Mouse (Mus musculus) CH12.LX (cell line): ENCODE measurements at regions not wholly inside any gene's neighbourhood (a gene's known extent, or its start where the extent isn't known, plus 50 kb on each side); places are given as distances from the start of the nearest gene placed in this dataset.

Source experiments
- DNase-seq: peaks from one replicate; pipeline ENCODE4 v3.0.0-alpha.2; 2013; ENCODE audit errors: extremely low read depth
- H3K27ac ChIP-seq: 2 replicates; pipeline ENCODE4 v1.5.1; 2012; ENCODE audit warnings: low read depth, mild to moderate bottlenecking, control low read depth, moderate library complexity; ENCODE audit not compliant: insufficient read depth
- H3K27me3 ChIP-seq: replicated peaks from 2 replicates; pipeline ENCODE3; 2012; ENCODE audit warnings: inconsistent platforms
- H3K36me3 ChIP-seq, 2 experiments: replicated peaks in 1 of 2; 2 replicates each; pipeline versions ENCODE3 to v1.6.1; 2012; ENCODE audit warnings: inconsistent platforms in 1 of 2, low read length in 1 of 2, mild to moderate bottlenecking in 1 of 2, mixed read lengths in 1 of 2, moderate library complexity in 1 of 2; ENCODE audit not compliant: control insufficient read depth in 1 of 2, insufficient read depth in 1 of 2
- H3K4me1 ChIP-seq, 2 experiments: 2 replicates each; pipeline ENCODE4 v1.6.1; 2012; ENCODE audit warnings: inconsistent platforms in 1 of 2, moderate library complexity in 1 of 2; ENCODE audit not compliant: insufficient read depth in 2 of 2, control insufficient read depth in 1 of 2
- H3K4me2 ChIP-seq: 2 replicates; pipeline ENCODE4 v1.6.1; 2012; ENCODE audit warnings: low read depth, mild to moderate bottlenecking, control low read depth; ENCODE audit not compliant: poor library complexity, insufficient read depth, severe bottlenecking
- H3K4me3 ChIP-seq, 3 experiments: fragments of 150-350 bp in 1 of 3; sonication (generic) in 1 of 3; replicated peaks in 1 of 3; 2 replicates each; pipeline versions ENCODE3 to v1.5.1; 2011 to 2012; ENCODE audit warnings: low read depth in 2 of 3, low read length in 2 of 3, mild to moderate bottlenecking in 2 of 3, moderate library complexity in 2 of 3, control low read depth in 1 of 3, improper control_type of control experiment in 1 of 3, inconsistent platforms in 1 of 3, mixed read lengths in 1 of 3; ENCODE audit not compliant: poor library complexity in 1 of 3
- H3K79me2 ChIP-seq: replicated peaks from 2 replicates; pipeline ENCODE4 v1.6.1; 2012; ENCODE audit warnings: mild to moderate bottlenecking, moderate library complexity; ENCODE audit not compliant: control insufficient read depth, poor library complexity, insufficient read depth, severe bottlenecking; ENCODE audit errors: extremely low read depth
- H3K9ac ChIP-seq: 2 replicates; pipeline ENCODE4 v1.6.1; 2012; ENCODE audit warnings: low read depth, mild to moderate bottlenecking, control low read depth, moderate library complexity; ENCODE audit not compliant: insufficient read depth
- H3K9me3 ChIP-seq: replicated peaks from 2 replicates; pipeline ENCODE3; 2012; ENCODE audit warnings: low read length, inconsistent platforms, mixed read lengths
- BHLHE40 ChIP-seq: IDR thresholded peaks from 2 replicates; pipeline ENCODE4 v1.6.1; 2011; ENCODE audit warnings: mild to moderate bottlenecking, low read depth, low read length, improper control_type of control experiment
- CTCF ChIP-seq, 2 experiments: IDR thresholded peaks in 1 of 2; conservative IDR thresholded peaks in 1 of 2; 2 replicates each; pipeline ENCODE4 v1.5.1; 2011 to 2012; ENCODE audit warnings: low read depth in 2 of 2, low read length in 2 of 2, improper control_type of control experiment in 1 of 2, inconsistent platforms in 1 of 2, mild to moderate bottlenecking in 1 of 2, moderate library complexity in 1 of 2
- ELF1 ChIP-seq: IDR thresholded peaks from 2 replicates; pipeline ENCODE4 v1.6.1; 2014; ENCODE audit warnings: low read depth, mild to moderate bottlenecking, inconsistent platforms, low read length, improper control_type of control experiment
- ETS1 ChIP-seq: conservative IDR thresholded peaks from 2 replicates; pipeline ENCODE4 v1.6.1; 2012; ENCODE audit warnings: low read depth, mild to moderate bottlenecking, inconsistent platforms, low read length, improper control_type of control experiment, moderate library complexity
- IRF4 ChIP-seq: IDR thresholded peaks from 2 replicates; pipeline ENCODE4 v1.6.1; 2014; ENCODE audit warnings: low read depth, mild to moderate bottlenecking, inconsistent platforms, low read length, improper control_type of control experiment
- JUND ChIP-seq: conservative IDR thresholded peaks from 2 replicates; pipeline ENCODE4 v1.6.1; 2011; ENCODE audit warnings: low read depth, low read length, improper control_type of control experiment
- MAFK ChIP-seq: IDR thresholded peaks from 2 replicates; pipeline ENCODE4 v1.6.1; 2011; ENCODE audit warnings: low read length, improper control_type of control experiment; ENCODE audit not compliant: insufficient replicate concordance
- MEF2A ChIP-seq: IDR thresholded peaks from 2 replicates; pipeline ENCODE4 v1.6.1; 2014; ENCODE audit warnings: low read depth, mild to moderate bottlenecking, inconsistent platforms, low read length, improper control_type of control experiment, borderline replicate concordance
- NRF1 ChIP-seq: IDR thresholded peaks from 2 replicates; pipeline ENCODE4 v1.6.1; 2014; ENCODE audit warnings: low read depth, mild to moderate bottlenecking, inconsistent platforms, low read length, improper control_type of control experiment, moderate library complexity
- PAX5 ChIP-seq: IDR thresholded peaks from 2 replicates; pipeline ENCODE4 v1.6.1; 2012; ENCODE audit warnings: low read length, inconsistent platforms, mixed read lengths
- POLR2A ChIP-seq: IDR thresholded peaks from 2 replicates; pipeline ENCODE4 v1.6.1; 2011; ENCODE audit warnings: low read depth, mild to moderate bottlenecking, improper control_type of control experiment, low read length
- RAD21 ChIP-seq: IDR thresholded peaks from 2 replicates; pipeline ENCODE4 v1.6.1; 2011; ENCODE audit warnings: low read depth, mild to moderate bottlenecking, low read length, improper control_type of control experiment, moderate library complexity
- SIN3A ChIP-seq: IDR thresholded peaks from 2 replicates; pipeline ENCODE4 v1.6.1; 2012; ENCODE audit warnings: low read length, improper control_type of control experiment, inconsistent platforms
- SMC3 ChIP-seq: IDR thresholded peaks from 2 replicates; pipeline ENCODE4 v1.6.1; 2011; ENCODE audit warnings: low read depth, low read length, improper control_type of control experiment
- TBP ChIP-seq: conservative IDR thresholded peaks from 2 replicates; pipeline ENCODE4 v1.6.1; 2011; ENCODE audit warnings: low read depth, low read length, improper control_type of control experiment
- ZKSCAN1 ChIP-seq: IDR thresholded peaks from 2 replicates; pipeline ENCODE4 v1.6.1; 2012; ENCODE audit warnings: low read depth, inconsistent platforms, low read length, improper control_type of control experiment, borderline replicate concordance
- dilution Hi-C: fragments of 300-500 bp; cut with MboI; formaldehyde crosslinking; loops from 2 replicates; pipeline ENCODE4 v1.14.3; 2020; ENCODE audit warnings: low sequenced_read_pairs; ENCODE audit not compliant: extremely low pct_unique_long_range_greater_than_20kb, extremely low pct_ligation_motif_present
- in situ Hi-C: fragments of 300-500 bp; cut with MboI; formaldehyde crosslinking; loops from 3 replicates; pipeline ENCODE4 v1.14.3; 2019; ENCODE audit warnings: low sequenced_read_pairs, low pct_ligation_motif_present, low pct_unique_long_range_greater_than_20kb, mixed read lengths

GRCm38 (mm10) chr8:103808580-103808979 is 292.8 kb upstream of the Cdh5 start:
- TF ChIP-seq IRF4 (no peak), TBP (no peak), MAFK (no peak), RAD21 (no peak), ETS1 (no peak), NRF1 (no peak), MEF2A (no peak), SIN3A (no peak), SMC3 (no peak), BHLHE40 (no peak), POLR2A (no peak)
- TF ChIP-seq, all 38 proteins: peak for 0
- H3K4me1 ChIP-seq, result peaks cover 0 to 10% of the 10 kb centered on the region in 2 experiments; a peak in 1 of 4 replicates
- no peak overlapping the region for H3K27ac ChIP-seq
- dilution Hi-C loops, result no loop called here
- H3K36me3 ChIP-seq, result no peaks in the 10 kb centered on the region
- H3K79me2 ChIP-seq, result no peaks in the 10 kb centered on the region
- H3K4me3 ChIP-seq, result no peak overlapping the region
- DNase-seq, result no peak
- H3K27me3 ChIP-seq, result no peaks in the 10 kb centered on the region
- H3K4me2 ChIP-seq, result no peak overlapping the region
- in situ Hi-C loops, result no loop called here
- no peak overlapping the region for H3K9ac ChIP-seq
- H3K9me3 ChIP-seq, result peaks cover 6% of the 10 kb centered on the region

DNA sequence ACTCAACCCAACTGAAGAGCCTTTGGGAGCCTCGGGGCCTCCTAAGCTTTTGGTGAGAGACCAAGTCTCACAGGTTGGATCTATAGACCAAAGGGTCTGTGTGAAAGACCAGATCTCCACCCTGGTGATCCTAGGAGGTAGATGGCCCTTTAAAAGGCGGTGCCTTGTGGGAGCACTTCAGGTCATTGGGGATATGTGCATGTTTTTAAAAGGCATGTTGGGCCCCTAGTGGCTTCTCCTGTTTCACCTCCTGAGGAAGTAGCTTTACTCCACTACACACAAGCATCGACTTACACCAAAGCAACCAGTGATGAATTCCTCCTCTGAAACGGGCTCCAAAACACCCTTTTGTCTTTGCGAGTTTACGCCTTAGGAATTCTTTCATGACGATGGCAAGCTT is 292.3 kb upstream of the Cdh5 start:
- Histone ChIP-seq H3K9ac (no peak overlapping the region), H3K36me3 (no peaks in the 10 kb centered on the region), H3K27ac (no peak overlapping the region), H3K4me3 (no peak overlapping the region), H3K4me2 (no peak overlapping the region), H3K4me1 (peaks cover 0 to 10% of the 10 kb centered on the region in 2 experiments; a peak in 1 of 4 replicates), H3K79me2 (no peaks in the 10 kb centered on the region), H3K27me3 (no peaks in the 10 kb centered on the region), H3K9me3 (peaks cover 6% of the 10 kb centered on the region)
- TF ChIP-seq NRF1 (no peak), CTCF (conservative IDR thresholded peaks at IDR 0.05 in 1 of 2, IDR thresholded peaks at IDR 0.05 in 1 of 2; ENCODE audit: low read depth in 2 of 2, low read length in 2 of 2) (peak in 1 of 2 experiments; percentile 22; a peak in 2 of 4 replicates), BHLHE40 (0 out of 2 replicates have a peak, but pooled peaks have one; percentile 6), RAD21 (peak; percentile 9)
- peak; percentile 60 for DNase-seq
- dilution Hi-C loops (no loop called here), in situ Hi-C loops (no loop called here)

GRCm38 (mm10) chr8:103813954-103814591 is 287.4 kb upstream of the Cdh5 start:
- no peak for TF ChIP-seq ZKSCAN1
- TF ChIP-seq MAFK, result no peak
- TF ChIP-seq ETS1, result no peak
- TF ChIP-seq BHLHE40, result no peak
- no peak for TF ChIP-seq ELF1
- TF ChIP-seq PAX5, result no peak
- no peak for TF ChIP-seq JUND
- no peaks in the 10 kb centered on the region for H3K36me3 ChIP-seq
- no peak overlapping the region for H3K27ac ChIP-seq
- no peak for DNase-seq
- no peaks in the 10 kb centered on the region for H3K79me2 ChIP-seq
- no peak overlapping the region for H3K9ac ChIP-seq
- dilution Hi-C loops (no loop called here), in situ Hi-C loops (no loop called here)
- no peak overlapping the region for H3K4me2 ChIP-seq
- no peaks in the 10 kb centered on the region for H3K9me3 ChIP-seq
- peaks cover 0 to 25% of the 10 kb centered on the region in 2 experiments; a peak in 2 of 4 replicates for H3K4me1 ChIP-seq
- H3K4me3 ChIP-seq, result no peak overlapping the region
- H3K27me3 ChIP-seq, result no peaks in the 10 kb centered on the region
